Mouse (Mus musculus): ENCODE data around the gene Shisa4. TPM values are rescaled to one million over a fixed set of nuclear protein-coding genes. Genes with fewer than 3 reads are reported as not detected.

Gene Shisa4
- total RNA-seq, 2 experiments from 2014 or later = 160 to 186 TPM

DNA sequence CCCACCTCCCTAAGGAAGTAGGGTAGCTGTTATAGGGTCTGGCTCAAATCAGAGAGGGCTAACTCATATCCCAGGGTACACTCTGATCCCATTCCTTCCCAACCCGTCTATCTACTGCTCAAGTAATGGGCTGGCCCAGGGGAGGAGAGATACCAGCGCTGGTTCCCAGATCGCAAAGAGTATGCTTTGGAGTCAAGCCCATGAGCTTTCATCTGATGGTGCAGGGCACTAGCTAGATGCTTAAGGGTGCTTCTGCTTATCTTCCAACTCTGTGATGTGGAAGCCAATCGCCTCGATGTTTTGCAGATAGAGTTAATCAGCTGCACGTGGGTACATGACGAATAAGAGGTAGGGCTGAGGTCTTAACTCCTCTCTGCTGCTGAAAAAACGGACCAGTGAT is 7.4 kb downstream of the Shisa4 start:
- DNase-seq (ENCODE audit: low spot score in 2 of 2) = no peak

GRCm38 (mm10) chr1:135367005-135367404 is 8.0 kb downstream of the Shisa4 start:
- peak in 1 of 2 experiments; percentile 40 for DNase-seq (ENCODE audit: low spot score in 2 of 2)

DNA sequence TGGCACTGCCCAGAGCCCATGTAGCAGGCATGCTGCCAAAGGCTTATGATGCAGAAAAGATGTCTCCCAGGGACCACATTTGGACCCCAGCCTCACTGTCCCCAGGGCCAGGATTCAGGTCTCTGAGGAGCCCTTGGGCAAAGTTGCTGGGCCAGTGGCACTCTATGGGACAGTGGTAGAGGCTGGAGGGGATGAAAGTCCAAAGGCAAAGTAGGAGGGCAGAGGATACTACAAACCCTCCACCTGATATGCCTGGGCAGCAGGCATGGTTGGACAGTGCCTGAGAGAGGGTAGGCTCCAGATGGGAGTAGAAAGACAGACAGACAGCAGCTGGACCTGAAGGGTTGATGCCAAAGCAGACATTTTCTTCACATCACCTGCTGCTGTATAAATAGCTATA is 8.7 kb downstream of the Shisa4 start:
- no peak for DNase-seq (ENCODE audit: low spot score in 2 of 2)

- no peak for DNase-seq (ENCODE audit: low spot score in 2 of 2)
Measured at GRCm38 (mm10) chr1:135363446-135363845, 11.6 kb downstream of the Shisa4 start.

DNA sequence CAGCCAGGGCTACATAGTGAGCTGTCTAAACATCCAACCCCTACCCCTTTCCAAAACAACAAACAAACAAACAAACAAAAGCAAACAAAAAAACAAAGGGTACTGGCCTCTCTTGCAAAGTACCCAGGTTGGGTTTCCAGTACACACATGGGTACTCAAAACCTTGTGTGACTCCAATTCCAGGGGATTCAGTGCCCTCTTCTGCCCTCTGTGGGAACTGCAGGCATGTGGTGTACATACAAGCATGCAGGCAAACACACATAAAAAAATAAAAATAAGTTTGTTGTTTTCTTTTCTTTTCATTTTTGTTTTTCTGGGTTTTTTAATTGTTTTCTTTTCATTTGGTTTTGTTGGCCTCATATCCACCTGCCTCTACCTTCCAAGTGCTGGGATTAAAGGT is 12.9 kb downstream of the Shisa4 start:
- no peak for DNase-seq (ENCODE audit: low spot score in 2 of 2)

GRCm38 (mm10) chr1:135361491-135361890 is 13.5 kb downstream of the Shisa4 start:
- DNase-seq (ENCODE audit: low spot score in 2 of 2) = no peak

DNA sequence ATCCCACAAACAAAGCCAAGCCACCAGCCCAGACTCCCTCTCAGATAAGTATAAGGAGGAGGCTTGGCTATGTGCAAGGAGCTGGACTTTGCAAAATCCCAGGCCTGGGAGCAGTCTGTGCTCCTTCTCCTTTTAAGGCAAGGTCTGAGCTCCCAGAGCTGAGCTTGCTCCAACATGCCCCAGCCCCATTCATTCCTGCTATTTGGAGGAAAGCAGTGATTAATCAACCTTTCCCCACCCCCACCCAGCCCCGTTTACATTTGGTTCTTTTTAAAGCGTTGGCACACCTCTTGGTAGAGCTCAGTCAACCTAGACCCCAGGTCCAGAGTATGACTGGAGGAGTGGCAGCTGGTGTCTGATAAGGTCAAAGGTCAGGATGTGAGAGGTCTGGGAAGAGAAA is 16.0 kb downstream of the Shisa4 start:
- no peak for DNase-seq (ENCODE audit: low spot score in 2 of 2)

- DNase-seq (ENCODE audit: low spot score in 2 of 2) = no peak
Measured at GRCm38 (mm10) chr1:135351953-135352352, 23.1 kb downstream of the Shisa4 start.

- no peak for DNase-seq (ENCODE audit: low spot score in 2 of 2)
Measured at GRCm38 (mm10) chr1:135347498-135348169, 27.4 kb downstream of the Shisa4 start.

DNA sequence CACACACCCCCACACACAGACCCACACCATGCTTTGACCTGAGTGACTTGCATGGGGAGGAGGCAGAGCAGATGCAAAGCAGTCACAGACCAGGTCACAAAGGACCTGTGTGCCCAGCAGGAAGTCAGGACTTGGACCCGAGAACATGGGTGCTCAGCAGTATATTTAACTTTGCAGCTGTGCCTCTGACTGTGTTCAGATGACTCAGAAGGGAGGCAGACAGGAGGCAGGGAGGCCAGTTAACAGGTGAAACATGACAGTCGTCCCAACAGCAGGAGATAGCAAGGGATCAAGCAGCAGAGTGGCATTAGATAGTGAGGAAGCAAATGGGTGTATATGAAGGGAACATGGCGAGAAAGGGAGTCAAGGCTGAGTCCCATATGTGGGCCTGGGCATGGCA is 28.1 kb downstream of the Shisa4 start:
- DNase-seq (ENCODE audit: low spot score in 2 of 2) = no peak

GRCm38 (mm10) chr1:135344026-135344425 is 31.0 kb downstream of the Shisa4 start:
- DNase-seq (ENCODE audit: low spot score in 2 of 2) = no peak

- no peak for DNase-seq (ENCODE audit: low spot score in 2 of 2)
Measured at GRCm38 (mm10) chr1:135341947-135342346, 33.1 kb downstream of the Shisa4 start.

- DNase-seq (ENCODE audit: low spot score in 2 of 2) = no peak
Measured at GRCm38 (mm10) chr1:135330578-135330977, 44.5 kb downstream of the Shisa4 start.

DNA sequence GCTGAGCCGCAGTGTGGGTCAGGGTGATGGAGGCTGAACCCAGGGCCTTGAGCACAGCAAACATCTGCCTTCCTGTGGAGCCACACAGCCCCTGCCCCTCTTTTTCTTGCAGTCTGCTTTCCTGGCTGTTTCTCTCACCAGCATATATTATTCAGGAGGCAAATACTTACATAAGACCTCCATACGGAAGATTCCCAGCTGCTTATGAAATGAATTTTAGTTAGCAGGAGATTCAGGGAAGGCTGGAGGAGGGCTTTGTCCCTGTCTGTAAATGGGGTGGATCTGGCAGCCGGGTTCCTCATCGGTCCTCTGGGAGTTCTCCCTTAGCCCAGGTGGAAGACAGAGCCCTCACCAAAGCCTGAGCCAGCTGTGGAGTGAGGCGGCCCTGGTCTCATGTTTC is 46.7 kb downstream of the Shisa4 start:
- DNase-seq (ENCODE audit: low spot score in 2 of 2) = peak in 1 of 2 experiments; percentile 10

GRCm38 (mm10) chr1:135325934-135326333 is 49.1 kb downstream of the Shisa4 start:
- DNase-seq (ENCODE audit: low spot score in 2 of 2) = no peak

DNA sequence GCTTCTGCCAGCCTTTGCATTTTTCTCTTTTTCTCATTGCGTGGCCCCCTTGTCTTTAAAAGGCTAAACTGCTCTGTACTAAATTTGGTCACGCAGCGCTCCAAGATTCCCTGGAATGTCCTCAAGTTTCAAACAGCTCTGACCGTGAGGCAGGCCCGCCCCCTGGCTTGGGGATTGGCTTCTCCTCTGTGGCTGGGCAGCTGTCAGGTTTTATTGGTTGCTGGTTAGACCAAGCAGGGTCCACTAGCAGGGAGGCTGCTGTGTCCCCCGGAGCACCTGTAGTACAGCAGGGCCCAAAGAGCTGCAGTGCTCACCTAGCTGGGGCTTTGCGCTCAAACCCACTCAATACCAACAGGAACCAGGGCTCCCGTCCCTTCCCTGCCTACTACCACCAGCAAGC is 50.5 kb downstream of the Shisa4 start, which contains the start of gene Lmod1:
Gene Lmod1, plus strand, starts transcription at position 237 of the 400 bp plus-strand sequence.
- peak in 1 of 2 experiments; percentile 15 for DNase-seq (ENCODE audit: low spot score in 2 of 2)

DNA sequence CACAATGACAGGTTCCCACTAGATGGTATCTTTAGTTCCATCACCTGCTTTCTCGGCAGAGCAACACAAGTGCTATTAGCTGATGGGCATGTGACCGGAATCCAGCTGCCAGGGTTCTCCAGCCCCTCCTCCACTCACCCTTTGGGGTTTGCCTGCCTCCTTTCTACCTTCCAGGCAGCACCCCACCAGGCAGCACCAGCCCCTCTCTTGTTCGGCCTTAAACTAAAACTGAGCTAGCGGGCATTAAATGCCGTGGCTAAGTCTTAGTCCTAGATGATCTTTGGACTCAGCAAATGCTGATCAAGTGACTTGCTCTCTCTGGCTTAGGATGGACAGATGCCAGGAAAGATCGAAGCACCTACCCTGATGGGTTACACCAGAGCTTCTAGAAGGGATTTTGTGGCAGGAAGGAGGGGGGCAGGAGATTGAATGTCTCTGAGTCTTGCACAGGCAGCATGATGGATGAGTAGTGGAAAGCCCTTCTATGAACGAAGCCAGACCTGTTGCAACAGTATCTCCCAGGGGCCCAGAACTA is 51.6 kb downstream of the Shisa4 start:
- DNase-seq (ENCODE audit: low spot score in 2 of 2) = no peak

Other genes starting within 250 kb of the Shisa4 start
- gene Ptpn7, start 242.5 kb downstream of the Shisa4 start, total RNA-seq (2021) = under 1 TPM; 0.45 to 0.91 TPM
- 100 to 1,000 TPM; 264 to 266 TPM for gene Arl8a, start 228.4 kb downstream of the Shisa4 start, total RNA-seq (2021)
- gene Gpr37l1, start 207.6 kb downstream of the Shisa4 start, total RNA-seq (2021) = 100 to 1,000 TPM; 160 to 178 TPM
- gene Elf3, start 116.7 kb downstream of the Shisa4 start, total RNA-seq (2021) = not detected
- gene Rnpep, start 91.2 kb downstream of the Shisa4 start, total RNA-seq (2021) = 10 to 100 TPM; 46.9 to 54.7 TPM
- 100 to 1,000 TPM; 176 to 188 TPM for gene Timm17a, start 61.5 kb downstream of the Shisa4 start, total RNA-seq (2021)
- gene Lmod1, start 50.4 kb downstream of the Shisa4 start, total RNA-seq (2021) = under 1 TPM; 0.72 to 0.82 TPM
- gene Ipo9, start 55.3 kb upstream of the Shisa4 start, total RNA-seq (2021) = 100 to 1,000 TPM; 172 to 174 TPM
- gene Nav1, start 232.1 kb upstream of the Shisa4 start, total RNA-seq (2021) = 10 to 100 TPM; 42.5 to 48.0 TPM